Mouse (Mus musculus): ENCODE data around the gene Calr3.
A peak's percentile ranks its signal among the peaks of the same experiment; 100 is the strongest.

Gene Calr3

DNA sequence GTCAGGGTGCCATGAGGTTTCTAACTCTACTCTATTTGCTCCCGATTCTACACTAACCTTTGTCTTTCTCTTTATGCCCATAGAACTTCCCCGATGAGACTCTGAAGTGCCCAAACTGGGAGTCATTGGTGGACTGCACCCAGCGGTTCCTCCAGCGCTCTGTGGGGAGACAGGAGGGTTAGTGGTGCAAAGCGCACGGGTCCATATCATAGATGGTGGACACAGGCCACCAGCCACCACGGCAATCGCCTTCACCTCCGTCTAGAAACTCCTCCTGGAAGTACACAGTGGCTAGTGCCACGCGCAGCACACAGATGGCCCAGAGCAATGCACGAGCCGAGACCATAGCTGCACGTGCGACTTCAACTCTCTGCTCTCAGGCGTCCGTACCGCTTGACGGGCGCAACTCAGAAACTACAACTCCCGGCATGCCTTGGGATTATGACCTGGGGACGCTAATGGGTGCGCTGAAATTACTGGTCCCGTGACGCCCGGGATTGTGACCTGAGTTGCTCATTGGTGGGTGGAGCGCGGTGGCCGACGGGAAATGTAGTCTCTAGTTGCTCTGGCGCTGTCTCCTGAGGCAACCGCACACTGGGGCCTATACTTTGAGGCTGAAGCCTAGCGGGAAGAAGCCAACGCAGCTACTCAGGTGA, at the start of gene Calr3, which contains the start of gene 1700030K09Rik:
TSS of gene Calr3 (minus strand) at position 533 of the 656 bp plus-strand sequence.
TSS of gene 1700030K09Rik (plus strand) at position 543 of the 656 bp plus-strand sequence.
- DNase-seq (ENCODE audit: low read depth in 1 of 2, low spot score in 2 of 2), result peak; percentile 92 to 93

DNA sequence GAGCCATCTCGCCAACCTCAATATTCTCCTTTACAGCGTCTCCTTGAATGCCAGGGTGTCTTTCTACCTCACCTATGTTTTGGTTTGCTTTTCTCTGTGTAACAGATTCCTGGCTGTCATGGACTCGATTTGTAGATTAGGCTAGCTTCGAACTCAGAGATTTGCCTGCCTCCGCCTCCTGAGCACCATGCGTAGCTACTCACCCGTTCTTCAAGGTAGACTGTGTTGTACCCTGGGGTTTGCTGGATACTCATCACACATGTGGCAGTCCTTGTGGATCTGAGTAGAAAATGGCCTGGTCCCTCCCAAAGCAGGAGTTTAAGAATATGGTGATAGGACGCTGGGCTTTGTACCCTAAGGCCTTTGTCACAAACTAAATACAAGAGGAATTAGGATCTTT, 49.7 kb upstream of the Calr3 start:
- no peak for DNase-seq (ENCODE audit: low read depth in 1 of 2, low spot score in 2 of 2)

DNA sequence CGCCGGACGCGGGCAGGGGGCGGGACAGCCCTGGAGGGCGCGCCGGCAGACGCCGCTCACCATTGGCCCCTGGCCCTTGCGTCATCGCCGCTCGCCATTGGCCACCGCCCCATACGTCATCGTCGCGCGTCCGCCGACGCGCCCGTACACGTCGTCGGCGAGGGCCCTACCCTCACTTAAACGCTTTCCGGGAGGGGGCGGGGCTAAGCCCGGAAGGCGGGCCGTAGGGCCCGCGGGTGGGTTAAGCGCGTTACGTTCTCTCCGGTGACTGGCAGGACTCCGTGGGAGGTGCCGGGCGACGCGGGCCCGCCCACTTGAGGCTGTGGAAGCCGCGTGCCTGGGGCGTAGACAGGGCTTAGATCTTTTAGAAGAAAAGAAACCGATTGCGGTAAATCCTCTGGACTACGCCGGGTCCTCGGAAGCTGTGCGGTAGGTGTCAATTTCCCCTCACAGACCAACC, 49.0 kb upstream of the Calr3 start:
- peak; percentile 99 for DNase-seq (ENCODE audit: low read depth in 1 of 2, low spot score in 2 of 2)

DNA sequence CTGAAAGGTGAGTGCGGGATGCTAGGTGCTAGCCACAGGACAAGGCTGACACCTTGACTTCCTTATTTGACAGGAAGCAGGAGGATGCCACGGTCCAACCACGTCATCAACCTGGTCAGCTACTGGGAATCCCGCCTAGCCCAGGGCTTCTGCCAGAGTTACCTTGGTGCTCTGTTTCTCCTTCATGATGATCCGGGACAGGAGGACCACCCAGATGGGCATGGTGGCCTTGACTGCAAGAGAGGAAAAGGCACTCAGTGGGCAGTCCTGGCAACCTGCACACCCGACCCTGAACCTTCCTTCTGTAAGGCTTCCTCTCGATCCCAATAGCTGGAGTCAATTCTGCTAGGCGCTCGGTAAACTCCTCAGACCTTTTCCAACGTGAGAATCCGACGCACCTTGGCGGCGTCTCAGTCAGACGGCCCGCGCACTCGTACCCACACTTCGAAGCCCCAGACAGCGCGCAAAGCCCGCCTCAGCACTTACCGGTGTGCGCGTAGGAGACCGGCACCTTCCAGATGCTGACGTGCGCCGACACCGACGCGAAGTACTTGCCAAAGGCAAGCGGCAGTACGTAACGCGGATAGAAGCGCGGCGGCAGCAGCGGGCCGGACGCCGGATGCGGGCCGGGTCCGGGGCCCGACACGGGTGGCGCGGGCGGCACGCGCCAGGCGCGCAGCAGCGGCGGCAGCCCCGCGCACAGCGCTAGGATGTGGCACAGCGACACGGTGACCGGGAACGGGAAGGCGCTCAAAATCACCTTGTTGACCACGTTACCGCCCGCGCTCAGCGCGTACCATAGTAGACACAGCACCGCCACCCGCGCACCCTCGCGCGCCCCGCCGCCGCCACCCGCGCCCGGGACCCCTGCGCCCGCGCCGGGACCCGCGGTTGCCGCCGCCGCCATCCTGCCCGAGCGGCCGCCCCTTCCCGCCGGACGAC, 48.3 kb upstream of the Calr3 start, which contains the start of gene Slc35e1:
TSS of gene Slc35e1 (minus strand) at position 935 of the 942 bp plus-strand sequence.
- DNase-seq (ENCODE audit: low read depth in 1 of 2, low spot score in 2 of 2), result no peak

DNA sequence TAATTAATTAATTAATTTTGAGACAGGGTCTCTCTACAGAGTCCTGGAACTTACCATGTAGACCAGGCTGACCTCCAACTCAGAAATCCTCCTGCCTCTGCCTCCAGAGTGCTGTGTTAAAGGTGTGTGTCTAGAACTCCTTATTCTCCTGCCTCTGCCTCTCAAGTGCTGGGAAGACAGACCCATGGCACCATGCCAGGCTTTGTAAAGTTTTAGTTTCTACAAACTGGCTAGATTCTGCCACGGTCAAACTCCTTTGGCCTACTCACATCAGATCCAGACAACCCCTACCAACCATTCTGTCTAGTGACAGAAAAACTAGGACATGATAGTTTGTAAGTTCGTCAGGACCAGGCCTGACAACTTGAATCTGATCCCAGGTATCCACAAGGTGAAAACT, 47.3 kb upstream of the Calr3 start:
- no peak for DNase-seq (ENCODE audit: low read depth in 1 of 2, low spot score in 2 of 2)

DNA sequence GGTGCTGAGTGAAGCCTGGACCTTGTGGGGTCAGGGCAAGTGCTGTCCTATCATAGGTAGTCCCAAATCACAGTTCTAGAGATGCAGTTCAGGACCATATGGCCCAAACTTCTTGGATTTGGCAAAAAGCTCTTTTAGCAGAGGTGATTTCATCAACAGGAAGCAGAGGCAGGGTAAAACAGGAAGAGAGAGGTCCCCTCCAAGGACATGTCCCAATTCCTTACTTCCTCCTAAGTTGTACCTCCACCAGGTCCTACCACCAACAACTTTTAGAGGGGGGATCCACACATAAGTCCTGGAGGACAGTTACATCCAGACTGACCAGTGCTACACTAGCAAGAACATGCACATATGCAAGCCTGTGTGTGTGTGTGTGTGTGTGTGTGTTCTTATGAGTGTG, 43.3 kb upstream of the Calr3 start:
- DNase-seq (ENCODE audit: low read depth in 1 of 2, low spot score in 2 of 2), result no peak

DNA sequence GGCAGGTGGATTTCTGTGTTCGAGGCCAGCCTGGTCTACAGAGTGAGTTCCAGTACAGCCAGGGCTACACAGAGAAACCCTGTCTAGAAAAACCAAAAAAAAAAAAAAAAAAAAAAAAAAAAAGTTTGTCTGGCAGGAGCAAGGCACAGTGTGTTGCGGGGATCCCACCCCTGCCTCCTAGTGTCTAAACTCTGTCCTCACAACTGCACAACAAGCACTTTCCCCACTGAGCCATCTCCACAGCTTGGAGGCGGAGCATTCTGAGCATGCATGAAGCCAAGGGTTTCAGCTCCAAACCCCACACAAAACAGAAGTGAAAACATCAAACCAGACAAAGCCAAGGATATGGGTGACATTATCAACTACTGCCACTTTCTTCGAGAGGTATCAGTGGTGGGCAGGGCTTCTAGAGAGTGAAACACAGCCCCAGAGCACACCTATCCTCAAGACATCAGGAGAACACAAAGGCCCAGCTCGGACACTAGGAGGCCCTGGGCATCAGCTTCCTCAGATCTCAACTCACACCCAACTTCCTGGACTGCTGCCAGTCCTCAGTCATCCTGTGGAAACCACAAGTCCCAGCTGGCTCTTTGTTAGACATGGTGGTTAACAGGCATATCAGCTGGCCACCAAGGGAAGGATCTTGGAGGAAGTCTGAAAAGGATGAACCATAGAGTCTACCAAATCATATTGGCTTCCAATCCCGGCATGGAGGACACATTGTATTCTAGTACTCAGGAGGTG, 42.0 kb upstream of the Calr3 start:
- DNase-seq (ENCODE audit: low read depth in 1 of 2, low spot score in 2 of 2), result peak; percentile 62 to 67

DNA sequence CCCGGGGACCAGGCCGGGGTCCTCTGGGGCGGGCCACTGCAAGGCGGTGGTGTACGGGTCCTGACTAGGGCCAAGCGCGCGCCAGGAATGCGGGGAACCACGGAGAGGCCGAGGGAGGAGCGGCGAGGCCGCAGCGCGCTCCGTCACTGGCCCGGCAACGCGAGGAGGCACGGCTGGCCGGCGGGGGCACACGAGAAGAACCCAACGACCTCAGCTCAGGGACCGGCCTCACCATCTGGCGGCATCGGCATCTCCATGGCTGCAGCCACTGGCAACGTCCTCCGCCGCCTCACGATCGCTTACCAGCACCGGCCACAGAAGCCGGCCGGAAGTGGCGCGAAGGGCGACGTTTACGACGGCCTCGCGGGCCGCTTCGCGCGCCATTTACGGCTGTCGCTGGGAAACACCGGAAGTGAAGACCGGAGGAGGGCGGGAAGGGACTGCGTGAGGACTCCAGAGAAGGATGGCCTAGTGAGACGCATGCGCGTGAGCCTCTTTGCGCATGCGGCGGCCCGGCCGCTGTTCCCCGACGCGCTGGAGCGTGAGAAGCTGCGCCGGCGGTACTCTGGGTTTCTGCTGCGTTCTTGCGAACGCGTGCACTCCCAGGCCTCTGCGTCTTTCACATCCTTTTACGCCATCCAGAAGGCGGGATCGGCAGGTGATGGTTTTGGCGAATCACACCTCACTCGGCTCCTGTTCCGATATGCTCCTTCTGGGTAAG, 31.3 kb upstream of the Calr3 start, which contains the start of gene Cherp:
TSS of gene Cherp (minus strand) at position 401 of the 721 bp plus-strand sequence.
- peak; percentile 94 to 96 for DNase-seq (ENCODE audit: low read depth in 1 of 2, low spot score in 2 of 2)

DNA sequence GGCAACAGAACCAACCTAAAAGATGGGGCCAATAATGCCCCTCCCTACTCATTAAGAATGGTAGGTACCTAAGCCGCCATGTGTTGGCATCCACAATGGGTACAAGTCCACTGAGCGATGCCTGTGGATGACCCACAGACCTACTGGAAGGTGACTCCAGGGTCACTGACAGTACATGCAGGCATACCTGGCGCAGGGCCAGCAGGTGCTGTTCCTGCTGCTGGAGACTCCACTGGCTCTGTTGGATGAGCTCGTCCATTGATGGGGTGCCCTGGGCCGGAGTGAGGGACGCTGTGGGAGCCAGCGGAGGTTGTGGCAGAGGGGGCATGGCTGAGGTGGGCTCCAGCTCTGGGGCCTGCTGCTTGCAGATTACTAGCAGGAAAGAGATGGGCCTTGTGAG, 27.0 kb upstream of the Calr3 start:
- no peak for DNase-seq (ENCODE audit: low read depth in 1 of 2, low spot score in 2 of 2)

DNA sequence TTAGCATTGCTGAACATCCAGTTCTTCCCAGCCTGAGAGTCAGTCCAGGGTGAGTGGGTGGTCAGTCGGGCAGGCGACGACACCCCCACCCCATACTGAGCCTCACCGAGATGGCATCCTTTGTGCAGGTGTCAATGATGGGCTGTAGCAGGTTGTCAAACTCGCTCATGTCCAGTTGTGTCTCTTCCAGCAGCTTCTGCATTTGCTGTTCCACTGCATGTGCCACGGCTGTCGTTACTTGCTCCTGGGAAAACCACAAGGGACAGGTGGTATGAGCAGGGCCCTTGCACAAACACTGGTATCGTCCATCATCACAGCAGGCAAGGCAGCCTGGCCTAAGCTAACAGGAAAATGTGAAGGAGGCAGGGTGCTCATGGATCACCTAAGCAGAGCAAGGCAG, 26.3 kb upstream of the Calr3 start:
- no peak for DNase-seq (ENCODE audit: low read depth in 1 of 2, low spot score in 2 of 2)

DNA sequence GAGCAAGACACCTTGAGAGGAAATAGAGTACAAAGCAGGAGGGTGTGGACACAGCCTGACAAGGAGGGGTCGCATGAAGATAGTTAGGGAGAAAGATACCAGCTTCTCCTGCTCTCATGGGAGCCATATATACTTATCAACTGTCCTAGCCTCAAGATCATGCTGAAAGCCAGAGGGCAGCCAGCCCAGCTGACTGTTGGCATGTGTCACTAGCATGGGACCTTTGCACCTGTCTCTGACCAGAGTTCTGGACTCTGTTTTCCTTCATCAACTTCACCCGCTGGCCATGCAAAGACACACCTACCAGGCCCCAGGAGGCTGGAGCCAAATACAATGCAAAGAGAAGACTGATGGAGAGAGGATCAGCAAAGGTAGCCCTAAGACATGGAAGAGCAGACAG, 25.6 kb upstream of the Calr3 start:
- DNase-seq (ENCODE audit: low read depth in 1 of 2, low spot score in 2 of 2), result no peak

DNA sequence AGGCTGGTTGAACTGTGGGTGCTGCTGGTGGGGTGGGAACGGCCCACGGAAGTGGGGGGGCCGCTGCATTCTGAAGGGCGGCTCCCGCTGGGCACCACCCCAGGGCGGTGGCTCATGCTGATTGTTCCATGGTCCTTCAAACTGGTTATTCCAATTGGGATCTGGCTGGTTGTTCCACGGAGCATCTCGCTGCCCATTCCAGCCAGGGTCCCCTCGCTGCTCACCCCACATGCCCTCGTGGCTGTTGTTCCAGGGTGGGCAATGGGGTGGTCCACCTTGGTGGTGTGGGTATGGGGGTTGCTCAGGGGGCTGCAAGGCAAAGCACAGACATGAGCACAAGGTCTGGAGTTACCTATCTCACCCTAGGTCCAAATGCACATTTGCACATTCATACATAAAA, 20.5 kb upstream of the Calr3 start:
- DNase-seq (ENCODE audit: low read depth in 1 of 2, low spot score in 2 of 2), result no peak

DNA sequence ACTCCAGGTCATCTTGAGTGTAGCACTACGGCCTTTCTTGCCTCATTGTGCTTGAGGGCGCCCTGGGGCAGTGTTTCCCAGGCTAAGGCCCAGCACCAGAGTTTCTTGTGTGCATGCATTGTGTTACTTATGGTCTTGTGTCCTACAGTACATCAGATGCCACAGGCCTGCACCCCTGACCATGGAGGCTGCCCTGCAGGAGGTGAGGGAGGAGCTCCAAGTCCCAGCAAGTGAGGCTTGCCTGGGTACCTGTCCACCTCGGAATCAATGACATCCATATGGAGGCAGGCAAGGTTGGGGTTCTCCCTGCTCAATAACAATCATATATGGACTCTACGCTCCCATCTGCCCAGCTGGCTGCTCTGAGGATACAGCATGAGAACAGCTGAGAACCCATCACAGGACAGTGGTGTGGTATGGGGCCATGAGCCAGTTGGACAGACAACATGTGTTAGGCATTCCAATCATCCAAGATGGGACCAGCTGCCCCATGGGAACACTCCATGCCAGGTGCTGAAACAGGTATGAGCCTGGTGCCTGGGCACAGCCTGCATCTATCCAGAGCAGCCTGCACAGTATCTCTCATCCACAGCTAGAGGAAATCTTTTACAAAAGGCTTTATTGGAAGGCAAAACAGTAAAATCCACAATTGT, 16.3 kb upstream of the Calr3 start:
- DNase-seq (ENCODE audit: low read depth in 1 of 2, low spot score in 2 of 2), result no peak

DNA sequence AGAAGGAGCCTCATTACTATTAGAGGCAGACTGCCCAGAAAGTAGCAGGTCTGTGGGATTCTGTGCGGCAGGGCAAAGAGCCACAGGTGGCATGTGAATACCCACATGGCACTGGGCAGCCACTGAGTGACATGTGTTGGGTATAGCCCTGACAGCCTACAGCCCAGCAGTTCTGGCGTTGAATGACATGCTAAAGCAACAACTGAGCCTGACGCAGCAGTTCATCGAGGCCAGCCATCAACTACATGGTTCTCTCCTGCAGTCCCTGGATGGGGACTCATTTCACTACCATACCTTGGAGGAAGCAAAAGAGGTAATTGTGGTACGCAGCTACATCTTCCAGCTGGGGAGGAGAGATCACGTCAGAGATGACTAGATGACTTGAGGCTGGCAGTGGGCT, 14.8 kb upstream of the Calr3 start:
- DNase-seq (ENCODE audit: low read depth in 1 of 2, low spot score in 2 of 2), result no peak

DNA sequence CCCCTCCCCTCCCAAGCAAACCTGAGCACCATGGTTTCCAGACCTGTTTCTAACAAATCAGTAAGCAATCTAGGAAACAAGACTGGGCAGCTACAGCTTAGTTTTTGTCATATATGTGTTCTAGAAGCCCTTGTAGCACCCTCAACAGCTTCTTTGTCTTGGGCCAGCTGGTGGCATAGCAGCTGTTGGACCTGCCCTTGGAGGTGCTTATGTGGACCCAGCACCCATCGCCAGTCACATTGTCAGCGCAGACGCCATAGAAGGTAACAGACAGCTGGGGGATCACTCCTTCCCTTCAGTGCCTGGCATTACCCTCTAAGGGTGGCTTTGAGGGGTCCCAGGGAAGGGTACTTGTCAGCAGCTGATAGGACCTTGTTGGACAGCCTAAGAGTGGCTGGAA, 14.1 kb upstream of the Calr3 start:
- no peak for DNase-seq (ENCODE audit: low read depth in 1 of 2, low spot score in 2 of 2)

DNA sequence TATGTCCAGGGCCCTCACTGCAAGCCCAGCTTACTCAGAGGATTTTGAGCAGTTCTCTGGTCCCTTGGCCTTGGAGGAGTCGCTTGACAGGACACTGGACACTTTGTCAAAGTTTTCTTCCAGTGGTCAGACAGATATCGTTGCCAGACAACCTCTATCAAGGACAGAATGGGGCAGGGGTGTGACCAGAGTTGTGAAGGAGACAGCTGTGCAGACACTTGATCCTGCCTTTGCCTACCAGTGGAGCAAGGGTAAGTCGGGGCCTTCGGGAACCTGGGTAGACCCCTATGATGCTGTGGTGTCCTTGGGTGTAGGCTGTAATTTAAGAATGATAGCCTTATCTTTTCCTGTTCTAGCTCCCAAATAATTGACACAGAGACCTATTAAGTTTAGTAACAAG, 11.6 kb upstream of the Calr3 start:
- no peak for DNase-seq (ENCODE audit: low read depth in 1 of 2, low spot score in 2 of 2)

DNA sequence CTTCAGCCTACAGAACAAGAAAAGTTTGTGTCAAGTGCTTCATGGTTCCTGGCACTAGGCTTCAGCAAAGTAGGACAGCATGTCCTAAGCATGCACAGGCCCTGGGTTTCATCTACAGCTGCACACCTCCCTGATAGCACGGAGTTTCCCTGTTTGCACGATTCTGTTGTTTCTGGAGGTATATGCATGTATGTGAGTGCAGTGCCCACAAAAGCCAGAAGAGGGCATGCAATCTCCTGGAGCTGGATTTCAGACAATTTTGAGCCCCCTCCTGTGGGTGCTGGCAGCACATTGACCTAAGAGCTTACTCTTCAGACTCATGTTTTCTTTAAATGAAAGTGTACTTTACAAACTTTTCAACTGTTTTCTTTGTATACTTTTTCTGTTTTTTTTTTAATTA, 10.2 kb upstream of the Calr3 start:
- no peak for DNase-seq (ENCODE audit: low read depth in 1 of 2, low spot score in 2 of 2)

DNA sequence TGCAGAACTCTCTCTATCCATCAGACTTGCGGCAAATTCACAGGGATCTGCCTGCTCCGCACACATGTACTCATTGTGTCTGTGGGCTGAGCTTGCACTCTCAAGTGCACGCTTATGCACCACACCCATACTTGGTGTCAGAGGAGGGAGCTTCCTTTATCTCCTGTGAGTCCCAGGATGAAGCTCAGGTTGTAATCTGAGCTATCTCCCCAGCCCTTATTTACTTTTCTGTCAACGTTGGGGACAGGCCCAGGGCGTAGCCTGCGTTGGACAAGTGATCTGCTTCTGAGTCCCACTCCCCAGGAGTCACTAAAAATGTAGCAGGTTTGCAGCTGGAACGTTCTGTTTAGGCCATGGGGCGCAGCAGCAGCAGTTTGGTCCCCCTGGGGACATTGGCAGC, 7.8 kb upstream of the Calr3 start:
- no peak for DNase-seq (ENCODE audit: low read depth in 1 of 2, low spot score in 2 of 2)

DNA sequence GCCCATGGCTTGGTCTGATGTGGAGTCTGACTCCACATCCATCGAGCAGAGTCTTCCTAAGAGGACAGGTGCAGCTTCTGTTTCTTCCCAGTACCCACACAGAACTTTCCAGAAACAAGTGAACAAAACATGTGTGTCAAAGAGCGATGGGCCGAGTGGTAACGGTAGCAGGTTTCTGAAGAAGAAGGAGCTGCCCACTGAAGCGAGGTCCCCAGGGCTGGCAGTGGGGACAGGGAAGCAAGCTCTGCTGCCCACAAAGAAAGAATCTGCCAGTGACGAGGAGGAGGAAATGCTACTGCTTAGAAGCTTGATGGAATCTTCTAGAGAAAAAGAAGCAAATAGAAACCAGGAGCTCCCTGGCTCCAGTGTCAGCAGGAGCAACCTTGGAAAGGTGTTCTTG, 1.4 kb upstream of the Calr3 start:
- no peak for DNase-seq (ENCODE audit: low read depth in 1 of 2, low spot score in 2 of 2)

DNA sequence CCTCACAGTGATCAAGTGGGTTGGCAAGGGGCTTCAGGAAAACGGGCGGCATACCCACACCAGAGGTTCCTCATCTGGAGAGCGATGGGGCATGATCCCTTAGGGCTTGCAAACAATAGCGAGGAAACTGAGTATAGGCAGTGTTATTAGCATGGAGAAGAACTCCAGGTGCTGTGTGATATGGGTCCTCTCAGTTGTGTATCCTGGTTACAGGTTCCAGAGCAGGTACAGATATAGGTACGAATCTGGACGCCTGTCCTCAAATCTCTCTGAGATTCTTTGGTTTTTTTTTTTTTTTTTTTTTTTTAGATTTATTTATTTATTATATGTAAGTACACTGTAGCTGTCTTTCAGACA, 302 bp upstream of the Calr3 start:
- DNase-seq (ENCODE audit: low read depth in 1 of 2, low spot score in 2 of 2), result no peak

All from monocyte, adult 2 months (primary cell).